Mouse (Mus musculus) layer of hippocampus, postnatal 14 days (tissue): ENCODE data around the gene Sbk1. TPM values are rescaled to one million over a fixed set of nuclear protein-coding genes. Genes with fewer than 3 reads are reported as not detected.

Experiments
- DNase-seq, 2 experiments: peaks; one replicate each; pipeline ENCODE4 v3.0.0; 2021 to 2022; ENCODE audit warnings: low spot score in 2 of 2, mixed read lengths in 1 of 2
- long read RNA-seq, 2 experiments: library from polyadenylated mRNA; stranded (forward); transcript quantifications; one replicate each; pipeline ENCODE4 v2.0.0; 2021
- total RNA-seq, 2 experiments: library from RNA; stranded (reverse); gene quantifications; 2 replicates each; pipeline ENCODE4 v1.2.3; 2021

Gene Sbk1
- total RNA-seq: 100 to 1,000 TPM; 137 to 140 TPM
- long read RNA-seq, experiment 1, full-length matches to known transcripts: 213 of 257 reads
- long read RNA-seq, experiment 1, partial matches to known transcripts: 38 of 257 reads
- long read RNA-seq, experiment 1, other reads (novel, unspliced or antisense): 6 of 257 reads
- long read RNA-seq, experiment 2, full-length matches to known transcripts: 195 of 252 reads
- long read RNA-seq, experiment 2, partial matches to known transcripts: 50 of 252 reads
- long read RNA-seq, experiment 2, other reads (novel, unspliced or antisense): 7 of 252 reads

DNA sequence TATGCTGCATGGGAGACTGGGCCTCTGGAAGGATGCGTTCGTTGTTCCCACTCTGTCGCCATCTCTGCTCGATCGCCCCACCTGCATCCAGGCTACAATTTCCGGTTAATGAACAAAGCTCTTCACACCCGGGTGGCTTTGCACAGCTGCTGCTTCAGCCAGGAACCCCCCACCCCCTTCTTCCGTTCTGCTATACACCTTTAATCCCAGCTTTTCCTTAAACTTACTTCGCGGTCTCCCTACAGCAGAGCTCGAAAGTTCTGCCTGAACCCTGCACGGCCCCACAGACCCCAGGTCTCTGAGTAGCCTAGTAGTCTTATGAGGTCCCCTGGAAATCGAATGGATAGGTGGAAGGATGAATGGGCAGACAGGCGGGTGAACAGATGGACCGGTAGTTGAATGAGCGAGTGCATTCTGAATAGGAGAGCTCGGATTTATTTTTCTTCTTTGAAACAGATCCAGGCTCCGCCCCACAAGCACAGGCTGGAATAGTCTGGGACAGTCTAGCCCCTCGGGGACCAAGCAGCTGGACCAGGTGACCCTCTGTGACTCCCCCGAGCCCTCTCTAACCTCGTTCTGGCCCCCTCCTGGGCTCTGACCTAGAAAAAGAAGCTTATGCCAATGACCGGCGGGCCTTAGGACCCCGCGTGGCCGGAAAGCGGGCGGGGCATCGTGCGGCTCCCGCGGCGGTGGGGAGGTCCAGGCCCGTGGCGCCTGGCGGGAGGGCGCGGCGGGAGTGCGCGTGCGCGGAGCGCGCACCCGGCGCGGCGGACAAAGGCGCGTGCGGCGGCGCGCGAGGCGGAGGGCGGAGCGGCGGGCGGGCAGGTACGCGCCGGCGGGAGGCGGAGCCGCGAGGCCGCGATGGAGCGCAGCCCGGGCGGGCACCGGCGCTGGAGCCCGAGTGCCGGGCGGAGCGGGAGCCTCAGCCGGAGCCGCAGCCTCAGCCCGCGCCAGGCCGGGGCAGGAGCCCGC is at the start of gene Sbk1:
Sbk1 (plus strand) TSS at position 908 of the 972 bp plus-strand sequence.
- peak; percentile 92 to 94 for DNase-seq

DNA sequence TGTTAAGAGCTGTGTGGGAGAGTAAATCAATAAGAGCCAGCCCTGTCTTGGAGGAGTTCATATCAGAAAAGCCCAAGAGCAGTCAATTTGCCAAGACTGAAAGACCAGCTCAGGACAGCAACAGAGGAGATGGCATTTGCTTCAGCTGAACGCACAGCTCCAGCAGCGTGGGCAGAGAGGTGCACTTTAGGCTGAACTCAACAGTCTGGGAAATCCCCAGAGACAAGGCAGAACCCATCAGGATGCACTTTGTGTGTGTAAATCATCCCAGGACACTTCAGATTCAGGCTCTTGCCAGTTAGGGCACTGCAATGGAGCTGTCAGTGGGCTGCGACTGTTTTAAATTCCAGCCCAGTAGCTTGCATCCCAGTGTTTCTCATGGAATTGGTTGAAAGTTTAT is 49.7 kb upstream of the Sbk1 start:
- no peak for DNase-seq

DNA sequence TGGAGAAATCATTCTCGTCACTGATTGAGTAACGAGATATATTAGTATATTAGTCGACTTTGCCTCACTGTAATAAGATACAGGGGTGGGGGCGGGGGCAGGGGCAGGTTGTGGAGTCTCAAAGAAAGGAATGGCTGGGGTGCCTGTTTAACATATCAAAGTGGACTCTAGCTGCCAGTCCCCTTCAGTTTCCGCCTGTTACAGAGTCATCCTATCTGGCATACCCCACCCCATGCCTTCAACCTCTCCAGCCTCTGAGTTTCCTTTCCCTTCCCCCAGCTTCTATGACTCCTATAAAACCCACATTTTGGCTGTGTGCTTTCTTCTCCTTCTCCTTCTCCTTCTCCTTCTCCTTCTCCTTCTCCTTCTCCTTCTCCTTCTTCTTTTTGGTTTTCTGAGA is 46.3 kb upstream of the Sbk1 start:
- no peak for DNase-seq

DNA sequence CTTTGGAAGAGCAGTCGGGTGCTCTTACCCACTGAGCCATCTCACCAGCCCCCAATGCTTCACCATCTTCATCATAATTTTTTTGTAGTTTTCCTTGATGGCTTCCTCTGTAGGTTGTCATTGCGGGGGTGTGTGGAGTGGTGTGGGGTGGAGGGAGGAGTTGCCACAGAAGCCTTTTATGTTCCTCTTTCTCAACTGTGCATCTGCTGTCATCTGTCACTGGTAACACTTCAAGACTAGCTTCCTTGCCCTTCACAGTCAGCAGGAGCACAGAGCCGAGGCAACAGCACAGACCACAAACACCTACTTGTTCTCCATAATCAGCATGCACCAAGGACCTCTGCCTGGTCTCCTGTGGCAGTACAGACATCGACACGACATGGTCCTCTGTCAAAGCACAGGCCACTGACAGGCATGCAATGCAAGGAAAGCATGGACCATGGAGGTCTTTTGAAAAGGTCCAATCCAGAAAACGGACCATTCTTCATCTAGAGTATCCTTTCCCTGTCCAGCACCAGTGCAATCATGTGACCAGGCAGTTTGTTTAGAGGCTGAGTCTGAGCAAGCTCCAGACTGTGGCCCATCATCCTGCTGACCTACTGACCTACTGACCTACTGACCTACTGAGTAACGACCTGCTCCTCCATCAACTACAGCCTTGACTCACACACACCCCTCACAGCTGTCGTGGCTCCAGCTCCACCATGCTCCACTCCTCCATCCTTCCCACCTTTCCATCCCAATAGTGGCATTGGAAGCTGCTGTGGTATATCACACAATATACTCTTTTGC is 41.9 kb upstream of the Sbk1 start:
- no peak for DNase-seq

DNA sequence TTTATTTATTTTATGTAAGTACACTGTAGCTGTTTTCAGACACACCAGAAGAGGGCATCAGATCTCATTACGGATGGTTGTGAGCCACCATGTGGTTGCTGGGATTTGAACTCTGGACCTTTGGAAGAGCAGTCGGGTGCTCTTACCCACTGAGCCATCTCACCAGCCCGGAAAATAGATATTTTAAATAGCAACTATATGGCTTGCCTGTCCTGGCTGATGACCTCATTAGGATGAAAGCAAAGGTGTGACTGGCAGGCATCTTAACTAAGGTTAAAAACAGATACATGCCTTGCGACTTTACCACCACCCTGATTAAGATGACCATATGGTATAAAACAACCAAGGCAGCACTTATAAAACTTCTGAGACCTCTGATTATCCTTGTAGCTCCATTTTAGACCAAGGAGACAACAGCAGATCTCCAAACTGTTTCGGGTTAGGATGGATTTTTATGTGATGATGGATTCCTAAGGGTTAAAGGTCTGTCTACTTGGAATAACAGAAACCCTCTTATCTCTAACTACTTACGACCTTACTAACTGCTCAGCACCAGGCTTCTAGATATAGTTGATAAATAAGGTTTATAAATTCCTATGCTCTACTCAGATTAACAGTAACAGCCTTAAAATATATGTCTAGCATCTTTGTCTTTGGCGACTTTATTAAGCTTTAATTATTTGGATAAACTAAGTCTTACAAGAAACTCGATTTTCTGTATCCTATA is 39.9 kb upstream of the Sbk1 start:
- no peak for DNase-seq

DNA sequence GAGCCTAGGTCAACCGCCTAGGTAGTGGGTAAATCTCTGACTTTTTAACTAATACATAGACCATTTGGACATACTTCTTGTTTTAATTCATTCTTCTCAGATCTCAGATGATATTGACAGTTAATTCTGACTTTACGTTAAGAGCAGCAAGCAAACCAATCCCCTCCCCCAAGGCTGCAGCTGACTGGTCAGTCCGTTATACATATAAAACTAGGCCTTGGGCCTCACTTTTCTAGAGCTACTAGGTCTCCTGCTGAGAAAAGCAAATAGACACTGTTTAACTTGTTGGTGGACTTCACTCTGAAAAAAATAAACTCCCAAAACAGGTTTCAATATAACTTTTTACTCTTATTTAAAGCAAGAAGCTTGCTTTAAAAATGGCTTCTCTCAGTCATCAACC is 37.8 kb upstream of the Sbk1 start:
- no peak for DNase-seq

DNA sequence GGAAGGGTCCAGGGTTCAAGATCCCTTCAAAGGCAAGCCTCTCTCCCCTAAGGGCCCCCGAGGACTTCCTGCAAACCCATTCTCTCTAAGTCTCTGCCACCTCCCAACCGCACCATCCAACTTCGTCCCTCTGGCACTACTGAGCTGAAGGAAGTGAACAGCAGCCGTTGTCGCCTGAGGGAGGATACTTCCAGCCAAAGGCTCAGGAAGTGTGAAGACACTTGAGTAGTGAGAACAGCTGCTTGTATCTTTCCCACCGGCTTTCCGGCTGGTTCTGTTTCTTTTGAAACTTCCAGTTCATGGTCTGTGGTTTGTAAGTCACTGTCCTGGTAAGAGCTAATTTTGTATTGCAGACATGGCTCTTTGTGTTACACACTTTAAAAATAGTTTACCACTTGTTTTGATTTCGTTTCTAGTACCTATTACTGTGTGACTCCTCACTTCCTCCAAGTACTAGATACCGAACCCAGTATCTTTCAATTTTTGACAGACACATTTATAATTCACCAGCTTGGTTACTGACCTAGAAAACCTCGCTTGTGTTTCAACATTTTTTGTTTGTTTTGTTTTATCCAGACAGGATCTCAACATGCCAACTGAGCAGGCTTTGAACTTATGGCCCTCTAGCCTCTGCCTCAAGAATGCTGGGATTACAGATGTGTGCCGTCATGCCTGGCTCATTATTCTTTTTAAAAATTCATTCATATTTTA is 36.2 kb upstream of the Sbk1 start:
- DNase-seq: no peak

DNA sequence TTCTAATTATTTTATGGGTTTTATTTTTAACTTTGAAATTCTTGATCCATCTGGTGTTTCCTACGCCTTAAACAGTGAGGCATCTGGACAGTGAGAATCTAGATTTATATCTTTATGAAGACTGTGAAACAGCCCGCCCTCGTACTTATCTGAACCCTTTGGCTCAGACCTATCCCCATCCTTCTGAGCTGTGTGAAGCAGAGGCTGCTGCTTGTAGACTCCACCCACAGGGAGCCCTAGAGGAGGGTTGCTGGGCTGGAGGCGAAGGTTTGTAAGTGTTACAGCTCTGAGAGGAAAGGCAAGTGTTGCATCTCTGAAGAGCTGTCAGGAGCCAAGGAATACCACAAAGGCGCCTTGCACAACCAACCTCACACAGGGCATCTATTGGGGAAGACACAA is 35.6 kb upstream of the Sbk1 start:
- DNase-seq: peak in 1 of 2 experiments; percentile 21

DNA sequence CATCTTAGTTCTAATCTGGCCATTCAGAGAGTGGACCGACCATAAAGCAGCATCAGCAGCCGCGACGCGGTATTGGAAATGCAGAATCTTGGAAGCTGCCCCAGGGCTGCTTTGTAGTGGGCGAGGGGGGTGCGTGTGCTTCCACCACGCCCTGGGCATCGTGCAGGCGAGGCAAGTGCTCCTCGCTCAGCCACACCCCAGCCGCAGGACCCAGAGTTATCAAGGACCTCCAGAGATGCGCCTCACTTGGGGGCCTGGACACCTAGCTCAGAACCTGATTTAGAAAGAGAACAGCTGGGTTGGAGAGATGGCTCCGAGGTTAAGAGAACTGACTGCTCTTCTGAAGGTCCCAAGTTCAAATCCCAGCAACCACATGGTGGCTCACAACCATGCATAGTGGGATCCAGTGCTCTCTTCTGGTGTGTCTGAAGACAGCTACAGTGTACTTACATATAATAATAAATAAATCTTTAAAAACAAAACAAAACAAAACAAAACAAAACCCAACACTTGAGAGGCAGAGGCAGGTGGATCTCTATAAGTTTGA is 31.5 kb upstream of the Sbk1 start:
- no peak for DNase-seq

DNA sequence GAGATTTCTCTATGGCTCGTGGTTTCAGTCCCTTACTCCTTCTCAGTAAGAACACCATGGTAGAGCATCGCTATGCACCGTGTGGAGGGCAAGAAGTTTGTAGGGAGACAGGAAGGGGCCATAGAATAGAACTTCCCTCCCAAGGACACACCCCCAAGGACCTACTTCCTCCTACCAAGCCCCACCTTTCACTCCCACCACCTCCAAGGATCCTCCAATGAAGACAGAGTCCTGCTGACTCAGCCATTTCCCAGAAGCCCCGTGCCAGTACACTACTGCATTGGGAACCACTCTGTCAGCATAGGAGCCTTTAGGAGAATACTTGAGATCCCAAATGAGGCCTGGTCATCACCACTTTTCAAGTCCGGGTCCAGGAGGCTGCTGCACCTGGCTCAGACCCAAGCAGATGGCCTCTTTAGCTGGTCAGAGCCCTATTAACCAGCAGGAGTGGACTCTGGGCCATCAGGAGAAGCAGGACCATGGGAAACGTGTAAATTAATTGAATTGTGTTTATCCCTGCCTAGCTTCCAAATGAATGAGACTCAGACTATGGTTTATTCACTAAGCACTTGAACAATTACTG is 28.2 kb upstream of the Sbk1 start:
- DNase-seq: no peak

DNA sequence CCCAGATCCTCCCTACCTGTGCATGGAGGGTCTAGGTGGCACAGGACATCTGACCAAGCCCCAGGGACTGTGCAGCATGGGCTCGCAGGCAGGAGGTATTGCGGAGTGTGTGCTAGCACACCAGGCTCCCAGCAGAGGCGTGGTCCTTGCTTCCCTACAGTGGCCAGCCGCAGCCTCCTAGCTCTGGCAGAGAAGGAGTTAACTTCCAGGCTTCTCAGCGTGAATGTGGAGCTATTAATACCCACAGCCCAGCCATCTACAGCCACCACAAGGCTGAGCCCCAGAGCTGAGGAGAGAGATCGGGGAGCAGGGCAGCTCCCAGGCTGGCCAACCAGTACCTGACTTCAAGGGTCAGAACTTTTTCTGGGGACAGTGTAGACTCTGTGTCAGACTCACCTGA is 24.3 kb upstream of the Sbk1 start:
- no peak for DNase-seq

DNA sequence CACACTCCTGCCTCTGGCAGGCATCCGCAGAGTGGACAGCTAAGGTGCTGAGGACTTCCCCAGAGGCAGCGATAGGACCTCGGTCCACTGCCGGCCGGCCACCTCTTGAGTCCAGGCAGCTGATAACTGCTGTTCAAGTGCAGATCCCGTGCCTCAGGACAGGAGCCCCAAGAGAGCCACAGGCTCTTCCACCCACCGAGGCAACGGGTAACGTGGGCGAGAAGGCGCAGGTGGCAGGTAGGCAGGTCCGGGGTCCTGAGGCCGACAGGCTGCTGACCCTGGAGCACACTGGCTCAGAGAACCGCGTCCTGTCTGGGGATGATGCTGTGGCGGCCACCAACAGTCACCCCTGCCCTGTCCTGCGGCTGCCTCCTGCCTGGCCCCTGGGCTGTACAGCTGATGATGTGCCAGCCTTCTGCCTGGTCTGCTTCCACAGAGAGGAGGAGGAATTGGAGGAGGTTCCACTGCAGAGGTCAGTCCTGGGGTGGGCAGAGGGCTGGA is 23.7 kb upstream of the Sbk1 start:
- no peak for DNase-seq

DNA sequence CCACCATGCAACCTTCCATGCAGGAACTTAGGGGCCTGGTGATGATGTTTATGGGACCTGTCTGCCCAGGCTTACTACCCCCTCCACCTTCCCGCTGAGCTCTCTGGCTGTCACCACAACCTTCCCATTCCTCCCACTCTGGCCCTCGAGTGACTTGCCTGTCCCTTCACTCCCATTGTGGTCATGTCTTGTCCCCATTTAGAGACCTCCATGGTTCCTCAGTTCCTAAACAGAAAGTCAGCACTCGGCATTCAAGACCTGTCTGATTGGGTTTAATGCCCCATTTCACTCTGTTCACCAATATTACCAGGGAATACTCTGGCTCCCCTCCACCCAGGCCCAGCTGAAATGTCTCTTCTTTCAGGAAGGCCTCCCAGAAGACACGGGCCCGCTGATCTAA is 23.3 kb upstream of the Sbk1 start:
- DNase-seq: no peak

DNA sequence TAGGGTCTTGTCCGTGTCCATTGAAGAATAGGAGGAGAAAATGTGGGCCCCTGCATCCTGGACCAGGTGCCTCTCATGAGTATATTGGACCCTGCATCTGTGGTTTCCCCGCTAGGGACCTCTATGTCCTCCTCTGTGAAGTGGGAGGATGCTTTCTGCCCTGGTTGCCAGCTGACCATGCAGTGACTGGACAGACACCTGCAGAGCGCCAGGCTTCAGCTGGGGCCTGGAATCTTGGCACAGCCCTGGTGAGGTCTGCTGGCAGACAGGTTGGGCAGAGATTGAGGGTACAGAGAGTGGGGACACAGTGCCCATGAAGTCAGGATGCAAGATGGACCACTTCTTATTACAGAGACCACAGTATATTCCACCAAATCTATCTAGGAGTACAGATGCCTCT is 22.4 kb upstream of the Sbk1 start:
- DNase-seq: no peak

DNA sequence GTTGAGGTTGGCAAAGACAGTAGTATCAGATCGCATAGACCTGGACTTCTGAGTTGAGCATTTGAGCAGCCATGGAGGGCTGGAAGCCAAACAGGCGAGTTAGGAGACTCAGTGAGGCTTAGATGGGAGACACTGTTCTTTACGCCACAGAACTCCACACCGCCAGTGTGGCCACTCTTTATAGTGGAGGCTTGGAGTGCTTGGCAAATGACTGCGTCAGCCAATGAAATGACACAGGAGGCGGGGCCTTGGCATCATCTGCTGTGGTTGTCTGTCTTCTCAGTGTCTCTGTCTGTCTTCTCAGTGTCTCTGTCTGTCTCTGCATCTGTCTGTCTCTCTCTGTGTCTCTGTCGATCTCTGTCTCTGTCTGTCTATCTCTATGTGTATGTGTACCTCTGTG is 21.9 kb upstream of the Sbk1 start:
- DNase-seq: no peak

DNA sequence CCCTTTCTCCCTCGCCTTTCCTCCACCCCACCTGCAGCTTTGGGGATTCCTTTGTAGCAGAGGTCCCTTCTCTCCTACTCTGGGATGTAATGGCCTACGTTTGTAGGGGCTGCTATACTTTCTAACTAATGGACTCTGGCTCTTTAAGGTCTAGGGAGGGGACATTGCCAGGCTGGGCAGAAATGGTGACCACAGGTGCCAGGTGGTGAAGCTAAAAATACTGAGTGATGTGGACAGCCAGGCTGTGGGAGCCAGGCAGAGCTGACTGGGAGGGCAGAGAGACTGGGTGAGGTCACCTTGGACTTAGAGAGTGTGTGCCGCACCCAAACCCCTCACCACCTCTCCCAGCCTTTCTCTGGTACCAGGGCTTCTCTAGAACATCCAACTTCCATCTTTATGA is 20.7 kb upstream of the Sbk1 start:
- DNase-seq: no peak

DNA sequence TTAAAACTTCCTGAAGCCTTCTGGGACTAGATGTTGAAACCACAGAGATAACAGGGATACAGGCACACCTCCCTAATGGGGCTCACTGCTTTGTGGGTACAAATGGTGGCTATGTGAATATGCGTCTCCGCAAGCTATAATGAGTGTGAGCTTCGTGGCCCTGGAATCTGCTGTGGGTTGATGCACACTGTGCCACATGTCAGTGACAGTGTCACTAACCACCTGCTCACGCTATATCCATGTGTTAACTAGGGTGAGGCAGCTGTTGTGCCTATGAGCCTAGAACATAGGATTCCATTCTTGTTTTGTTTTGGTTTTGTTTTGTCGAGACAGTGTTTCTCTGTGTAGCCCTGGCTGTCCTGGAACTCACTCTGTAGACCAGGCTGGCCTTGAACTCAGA is 20.2 kb upstream of the Sbk1 start:
- no peak for DNase-seq

DNA sequence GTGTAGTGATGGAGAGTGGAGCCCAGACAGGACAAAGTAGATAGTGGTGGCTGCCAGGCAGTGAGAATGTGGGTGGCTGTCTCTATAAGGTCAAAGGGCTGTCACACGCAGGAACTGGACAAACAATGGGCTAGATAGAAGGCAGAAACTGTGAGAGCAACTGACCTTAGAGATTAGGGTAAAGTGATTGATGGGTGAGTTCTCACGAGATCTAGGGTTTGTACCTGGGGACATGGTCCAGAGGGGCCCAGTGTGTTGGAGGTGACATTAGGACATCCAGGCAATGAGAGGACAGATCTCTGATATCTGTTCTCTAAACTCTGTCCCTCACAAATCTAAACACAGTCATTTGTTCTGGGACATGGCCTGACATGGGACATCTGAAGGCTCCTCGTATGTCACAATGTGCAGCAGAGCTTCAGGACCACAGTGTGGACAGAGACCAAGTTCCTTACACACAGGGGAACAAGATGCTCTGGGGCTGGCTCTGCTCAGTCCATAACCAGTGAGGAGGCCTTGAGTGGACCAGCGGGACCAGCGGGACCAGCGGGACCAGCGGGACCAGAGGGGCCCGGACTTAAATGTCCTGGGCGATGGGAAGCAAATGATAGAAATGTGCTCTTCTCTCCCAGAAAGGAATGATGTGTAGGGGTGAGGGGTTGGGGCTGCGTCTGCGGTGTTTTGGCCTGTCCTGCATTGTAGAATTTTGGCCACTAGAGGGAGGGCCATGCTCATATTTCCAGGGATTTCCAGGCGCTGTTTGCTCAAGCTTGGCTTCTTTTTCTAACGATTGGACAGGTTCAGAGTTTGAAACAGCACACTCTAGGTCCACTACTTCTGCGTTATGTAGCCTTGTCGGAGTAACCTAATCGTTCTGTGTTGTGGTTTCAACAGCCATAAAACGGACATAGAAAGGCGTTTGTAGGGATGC is 11.9 kb upstream of the Sbk1 start:
- peak; percentile 75 to 79 for DNase-seq
